42 mouse cellular contexts compared by ENCODE assay signal in the genomic region with DNA sequence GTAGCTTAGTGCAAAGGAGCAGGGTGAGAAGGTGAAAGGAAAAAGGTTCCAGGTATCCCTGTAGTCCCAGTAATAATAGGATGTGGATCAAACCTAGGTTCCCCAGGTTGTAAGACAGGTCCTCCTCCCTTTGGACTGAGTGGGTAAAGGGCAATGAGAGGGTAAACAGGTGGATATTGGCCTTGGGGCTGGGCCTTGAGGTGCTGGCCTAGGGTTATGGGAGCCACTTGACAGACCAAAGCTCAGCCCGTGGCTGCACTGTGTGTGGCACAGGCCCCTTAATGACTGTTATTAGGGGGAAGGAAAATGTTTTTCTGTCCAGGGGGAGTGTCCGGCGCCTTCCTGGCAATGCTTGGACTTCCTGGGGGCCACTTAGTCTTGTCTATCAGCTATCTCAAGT. TPM values are rescaled to one million over a fixed set of nuclear protein-coding genes. Genes with fewer than 3 reads are reported as not detected.
"Had no signal": no experiment of that assay in that cellular context is flagged by ENCODE, and none has a peak within 500 bp of the region (broad histone marks: within the 10 kb centered on the region; RNA-seq: fewer than 3 reads in every experiment).

No protein-coding gene starts in this region.

- H3K9me3 ChIP-seq: heart, embryonic 10.5 days; heart, embryonic 12.5 days; heart, embryonic 13.5 days; heart, embryonic 15.5 days; hindbrain, embryonic 10.5 days; hindbrain, embryonic 12.5 days; hindbrain, embryonic 13.5 days; hindbrain, embryonic 15.5 days; kidney, embryonic 15.5 days had no signal

- DNase-seq: heart, adult 2 months; heart, postnatal 10 days; heart, postnatal 14 days; heart, postnatal 36 days; heart, postnatal 4 days; kidney, adult 11 months; kidney, adult 18-20 months; kidney, adult 2 months; kidney, adult 8-10 months; kidney, adult 9 months; kidney, postnatal 10 days; kidney, postnatal 14 days; kidney, postnatal 25 days; kidney, postnatal 36 days; kidney, postnatal 4 days; layer of hippocampus, adult 9-11 months; layer of hippocampus, postnatal 36 days had no signal

- H3K9ac ChIP-seq: heart, embryonic 12.5 days; heart, embryonic 13.5 days; heart, embryonic 15.5 days; hindbrain, embryonic 12.5 days; hindbrain, embryonic 13.5 days; hindbrain, embryonic 14.5 days; hindbrain, embryonic 15.5 days; kidney, embryonic 15.5 days had no signal

- H3K27ac ChIP-seq: heart, adult 2 months; heart, embryonic 10.5 days; heart, embryonic 13.5 days; heart, embryonic 15.5 days; hindbrain, embryonic 10.5 days; hindbrain, embryonic 12.5 days; hindbrain, embryonic 13.5 days; hindbrain, embryonic 14.5 days; hindbrain, embryonic 15.5 days; hindbrain, postnatal 0 days; kidney, embryonic 15.5 days; kidney, postnatal 0 days; layer of hippocampus, adult 2 months had no signal

- H3K4me2 ChIP-seq: heart, embryonic 11.5 days; heart, embryonic 12.5 days; heart, embryonic 13.5 days; heart, embryonic 15.5 days; hindbrain, embryonic 12.5 days; hindbrain, embryonic 13.5 days; hindbrain, embryonic 14.5 days; hindbrain, embryonic 15.5 days; kidney, embryonic 15.5 days had no signal

- H3K36me3 ChIP-seq: heart, embryonic 10.5 days; heart, embryonic 12.5 days; heart, embryonic 13.5 days; heart, embryonic 15.5 days; hindbrain, embryonic 10.5 days; hindbrain, embryonic 12.5 days; hindbrain, embryonic 13.5 days; hindbrain, embryonic 15.5 days; kidney, embryonic 15.5 days had no signal

- H3K4me1 ChIP-seq: heart, embryonic 10.5 days; heart, embryonic 12.5 days; heart, embryonic 13.5 days; heart, embryonic 15.5 days; hindbrain, embryonic 12.5 days; hindbrain, embryonic 13.5 days; hindbrain, embryonic 15.5 days; kidney, embryonic 15.5 days had no signal

- H3K4me3 ChIP-seq: heart, adult 2 months; heart, embryonic 10.5 days; heart, embryonic 12.5 days; heart, embryonic 13.5 days; heart, embryonic 15.5 days; hindbrain, embryonic 10.5 days; hindbrain, embryonic 12.5 days; hindbrain, embryonic 13.5 days; hindbrain, embryonic 15.5 days; kidney, embryonic 15.5 days; layer of hippocampus, adult 2 months had no signal

- H3K27me3 ChIP-seq: hindbrain, embryonic 15.5 days; kidney, embryonic 15.5 days had no signal

- ATAC-seq: hindbrain, embryonic 16.5 days; hindbrain, postnatal 0 days; inflammation-experienced regulatory T-cells, adult 6 months had no signal

RNA-seq across cellular contexts. Expression of a gene that starts 3.3 kb away (rescaled TPM):
- total RNA-seq: heart, adult 2 months; heart, adult 8-10 months; heart, postnatal 10 days; heart, postnatal 14 days; heart, postnatal 25 days; heart, postnatal 36 days; heart, postnatal 4 days; hematopoietic stem cell, adult 5-6 weeks; hindbrain, postnatal 0 days; layer of hippocampus, adult 18-20 months; layer of hippocampus, adult 2 months; layer of hippocampus, adult 8-10 months; layer of hippocampus, postnatal 10 days; layer of hippocampus, postnatal 14 days; layer of hippocampus, postnatal 25 days; layer of hippocampus, postnatal 36 days; left cerebral cortex, adult 18-20 months had no signal
- polyA plus RNA-seq: heart, adult 2 months; inflammation-experienced regulatory T-cells, adult 6 months; kidney, adult 2 months had no signal
